Mouse (Mus musculus) adrenal gland, adult 18-20 months (tissue): ENCODE data around the gene Rnf185. TPM values are rescaled to one million over a fixed set of nuclear protein-coding genes. Genes with fewer than 3 reads are reported as not detected.

Experiments
- DNase-seq, 2 experiments: peaks; one replicate each; pipeline ENCODE4 v3.0.0; 2021 to 2022; ENCODE audit warnings: low spot score in 2 of 2
- total RNA-seq, 2 experiments: library from RNA; stranded (reverse); gene quantifications; 1 replicate in 1 of 2; 2 replicates in 1 of 2; pipeline ENCODE4 v1.2.3; 2021

Gene Rnf185
- total RNA-seq, 2 experiments from 2014 or later = 31.9 to 35.3 TPM

GRCm38 (mm10) chr11:3366411-3366810 lies 85.8 kb downstream of the Rnf185 start:
- no peak for DNase-seq

Other genes starting within 250 kb of the Rnf185 start
- gene Eif4enif1, start 250.0 kb downstream of the Rnf185 start, total RNA-seq = 10 to 100 TPM; 46.4 to 58.8 TPM
- 10 to 100 TPM; 77.1 to 94.1 TPM for gene Drg1, start 185.9 kb downstream of the Rnf185 start, total RNA-seq
- 10 to 100 TPM; 16.1 to 24.6 TPM for gene Patz1, start 163.5 kb downstream of the Rnf185 start, total RNA-seq
- gene Pik3ip1, start 122.0 kb downstream of the Rnf185 start, total RNA-seq = 10 to 100 TPM in 1 of 2 experiments, 1 to 10 TPM in 1; 9.1 to 12.0 TPM
- 10 to 100 TPM; 15.0 to 18.9 TPM for gene Limk2, start 43.2 kb downstream of the Rnf185 start, total RNA-seq
- gene Pla2g3, start 35.9 kb upstream of the Rnf185 start, total RNA-seq = under 1 TPM in 1 of 2 experiments, not detected in 1; 0.23 TPM
- under 1 TPM; 0.60 to 0.90 TPM for gene Inpp5j, start 52.5 kb upstream of the Rnf185 start, total RNA-seq
- gene Selenom, start 62.3 kb upstream of the Rnf185 start, total RNA-seq = 10 to 100 TPM; 40.1 to 43.7 TPM
- gene Smtn, start 88.2 kb upstream of the Rnf185 start, total RNA-seq = 10 to 100 TPM; 43.8 to 52.3 TPM
- 10 to 100 TPM; 31.5 to 39.8 TPM for gene Morc2a, start 196.8 kb upstream of the Rnf185 start, total RNA-seq